Comparison of ENCODE assay signal across 8 mouse cellular contexts in the genomic region with DNA sequence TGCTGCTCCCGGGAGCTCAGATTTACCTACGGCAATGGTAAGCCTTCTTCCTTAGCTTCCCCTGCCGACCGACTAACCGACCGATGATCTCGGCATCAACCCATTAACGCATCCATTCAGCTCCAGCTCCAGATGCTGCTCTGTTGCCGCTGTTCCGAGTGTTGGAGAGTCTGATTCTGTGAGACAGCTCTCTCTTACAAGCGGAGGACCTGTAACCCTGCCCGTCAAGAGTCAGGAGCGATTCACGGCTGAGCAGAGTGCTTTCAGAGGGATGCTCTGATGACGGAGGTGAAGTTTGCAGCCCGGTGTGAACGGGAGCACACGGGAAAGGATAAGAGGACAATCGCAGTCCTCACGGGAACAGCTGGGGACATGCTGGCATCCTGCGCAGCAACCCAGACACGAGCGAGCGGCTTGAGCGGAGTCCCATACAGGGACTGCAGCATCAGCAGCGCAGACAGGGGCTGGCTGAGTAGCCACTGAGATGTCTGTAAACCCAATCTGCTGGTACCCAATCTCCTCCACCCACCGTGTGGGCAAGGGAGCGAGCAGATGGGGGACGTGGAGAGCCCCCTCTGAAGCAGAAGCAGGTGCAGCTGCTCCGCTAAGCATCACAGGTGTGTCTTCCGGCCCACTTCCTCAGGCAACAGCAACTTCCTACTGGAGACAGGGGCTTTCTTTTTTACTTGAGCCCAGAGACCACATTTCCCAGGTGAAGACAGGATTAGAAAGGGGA.
DNase-seq lines count a peak whose midpoint lies in the region; ATAC-seq lines count a peak whose summit lies in the region.

No protein-coding gene starts in this region.

- peak; percentile 4 to 8 for DNase-seq in cerebellum, adult 18-20 months
- DNase-seq in cerebellum, adult 11-12 months = no peak
- peak; percentile 15 for DNase-seq in right cerebral cortex, adult 18-20 months
- DNase-seq in right cerebral cortex, postnatal 10 days (ENCODE audit: low spot score in 2 of 2) = no peak
- peak; percentile 66 for DNase-seq in thymus, postnatal 25 days
- DNase-seq in lung, postnatal 10 days = no peak
- no peak for DNase-seq in ovary, postnatal 10 days (ENCODE audit: low spot score)

- peak overlapping the region; percentile 58 for H3K4me2 ChIP-seq in limb, embryonic 13.5 days (replicated peaks)

- H3K9ac ChIP-seq in limb, embryonic 13.5 days = peak overlapping the region; percentile 39

- no peak overlapping the region for H3K27ac ChIP-seq in limb, embryonic 13.5 days

- ATAC-seq in limb, embryonic 13.5 days (ENCODE audit: low FRiP score, low read depth) = no peak

- peak overlapping the region; percentile 25 for H3K4me3 ChIP-seq in limb, embryonic 13.5 days

- H3K4me1 ChIP-seq in limb, embryonic 13.5 days = peaks cover 33% of the 10 kb centered on the region

- H3K27me3 ChIP-seq in limb, embryonic 13.5 days = peaks cover 3% of the 10 kb centered on the region; the same call in 1 of the 2 replicates

- WGBS in limb, embryonic 13.5 days = 43% methylated on average over 31 of the region's 31 CpGs

- no peaks in the 10 kb centered on the region for H3K36me3 ChIP-seq in limb, embryonic 13.5 days

- H3K9me3 ChIP-seq in limb, embryonic 13.5 days = no peaks in the 10 kb centered on the region

Comparison
In these comparisons a context has a peak if more than half of its experiments do, and no peak if none do; other contexts are left out.
1. DNase-seq: peak in cerebellum, adult 18-20 months (2 of 2), right cerebral cortex, adult 18-20 months (single experiment) and thymus, postnatal 25 days (single experiment); none in cerebellum, adult 11-12 months (single experiment), right cerebral cortex, postnatal 10 days (0 of 2), lung, postnatal 10 days (single experiment) and ovary, postnatal 10 days (single experiment).